Mouse (Mus musculus) stomach, embryonic 15.5 days (tissue): ENCODE results near the gene Srsf7. TPM values are rescaled to one million over a fixed set of nuclear protein-coding genes. Genes with fewer than 3 reads are reported as not detected.

Experiments used
- ATAC-seq: fragments of 200-750 bp; cut with Nextera tagmentation; 2 replicates; pipeline ENCODE4 v1.8.0; 2017; ENCODE audit warnings: low read depth, moderate number of reproducible peaks, moderate TSS enrichment; ENCODE audit not compliant: insufficient read depth, low FRiP score
- H3K27ac ChIP-seq: fragments of 300-500 bp; sonication (generic); 2 replicates; pipeline ENCODE4 v1.5.1; 2015; ENCODE audit warnings: mild to moderate bottlenecking, inconsistent platforms
- H3K27me3 ChIP-seq: fragments of 300-500 bp; sonication (generic); replicated peaks from 2 replicates; pipeline ENCODE4 v1.6.1; 2015; ENCODE audit warnings: inconsistent platforms
- H3K36me3 ChIP-seq: fragments of 300-500 bp; sonication (generic); 2 replicates; pipeline ENCODE4 v1.6.1; 2015; ENCODE audit warnings: inconsistent platforms
- H3K4me1 ChIP-seq: fragments of 300-500 bp; sonication (generic); 2 replicates; pipeline ENCODE4 v1.6.1; 2015; ENCODE audit warnings: inconsistent platforms
- H3K4me2 ChIP-seq: fragments of 300-500 bp; sonication (generic); 2 replicates; pipeline ENCODE4 v1.6.1; 2015; ENCODE audit warnings: mild to moderate bottlenecking, inconsistent platforms
- H3K4me3 ChIP-seq: fragments of 300-500 bp; sonication (generic); replicated peaks from 2 replicates; pipeline ENCODE4 v1.5.1; 2015; ENCODE audit warnings: inconsistent platforms
- H3K9ac ChIP-seq: fragments of 300-500 bp; sonication (generic); 2 replicates; pipeline ENCODE4 v1.6.1; 2015; ENCODE audit warnings: inconsistent platforms
- H3K9me3 ChIP-seq: fragments of 300-500 bp; sonication (generic); 2 replicates; pipeline ENCODE4 v1.6.1; 2016; ENCODE audit warnings: inconsistent platforms
- WGBS: fragments of 180-500 bp; shearing (Covaris S2); methylation state at CpG from one replicate; pipeline ENCODE4 v1.1.7; 2015; 5-methylcytosine and 5-hydroxymethylcytosine counted together
- polyA plus RNA-seq: library from polyadenylated mRNA; unstranded; fragments of >200 nt; fragmentation: Nextera tagmentation; extraction: Ambion mirVana; gene quantifications from 2 replicates; pipeline ENCODE4 v1.2.1, GENCODE M21; 2015

Srsf7 gene
- 497 and 548 TPM in 2 replicates for polyA plus RNA-seq

- Histone ChIP-seq H3K27me3 (no peaks in the 10 kb centered on the region), H3K36me3 (peaks cover 16% of the 10 kb centered on the region), H3K4me1 (no peaks in the 10 kb centered on the region), H3K9ac (peak within 1 kb of the TSS; percentile 99), H3K4me3 (peak within 1 kb of the TSS; percentile 92), H3K9me3 (no peaks in the 10 kb centered on the region), H3K27ac (peak within 1 kb of the TSS; percentile 98), H3K4me2 (peak within 1 kb of the TSS; percentile 84)
- ATAC-seq, result peak; percentile 95
- under 1% methylated on average over 82 of the region's 95 CpGs for WGBS
Measured at GRCm38 (mm10) chr17:80206671-80207581, at the start of gene Srsf7, which contains the start of gene Ttc39d. TSS of gene Srsf7 (minus strand) at chr17:80207307. TSS of gene Ttc39d (plus strand) at chr17:80207460.

GRCm38 (mm10) chr17:80255208-80255607, 48.1 kb upstream of the Srsf7 start:
- Histone ChIP-seq H3K27ac (peak overlapping the region; percentile 42), H3K27me3 (no peaks in the 10 kb centered on the region), H3K9ac (no peak overlapping the region), H3K4me2 (0 out of 2 replicates have a peak overlapping the region, but pooled peaks have one; percentile 13), H3K9me3 (no peaks in the 10 kb centered on the region), H3K4me3 (no peak overlapping the region), H3K4me1 (peaks cover 5% of the 10 kb centered on the region; the same call in 1 of the 2 replicates), H3K36me3 (peaks cover 43% of the 10 kb centered on the region)
- peak; percentile 78 for ATAC-seq
- 15% methylated on average over 13 of the region's 13 CpGs for WGBS

GRCm38 (mm10) chr17:80254421-80254820, 47.3 kb upstream of the Srsf7 start:
- H3K4me3 ChIP-seq, result no peak overlapping the region
- H3K27me3 ChIP-seq, result no peaks in the 10 kb centered on the region
- no peak for ATAC-seq
- H3K36me3 ChIP-seq, result peaks cover 47% of the 10 kb centered on the region
- no peaks in the 10 kb centered on the region for H3K9me3 ChIP-seq
- peak overlapping the region; percentile 42 for H3K27ac ChIP-seq
- H3K9ac ChIP-seq, result no peak overlapping the region
- 94% methylated on average over 5 of the region's 5 CpGs for WGBS
- H3K4me1 ChIP-seq, result peaks cover 5% of the 10 kb centered on the region; the same call in 1 of the 2 replicates
- H3K4me2 ChIP-seq, result no peak overlapping the region

- no peaks in the 10 kb centered on the region for H3K27me3 ChIP-seq
- H3K4me1 ChIP-seq, result peaks cover 5% of the 10 kb centered on the region; the same call in 1 of the 2 replicates
- H3K4me2 ChIP-seq, result no peak overlapping the region
- 71% methylated on average over 13 of the region's 13 CpGs for WGBS
- no peaks in the 10 kb centered on the region for H3K9me3 ChIP-seq
- H3K36me3 ChIP-seq, result peaks cover 50% of the 10 kb centered on the region
- no peak overlapping the region for H3K4me3 ChIP-seq
- H3K27ac ChIP-seq, result peak overlapping the region; percentile 61; the same call in 1 of the 2 replicates
- H3K9ac ChIP-seq, result no peak overlapping the region
- ATAC-seq, result no peak
Measured at GRCm38 (mm10) chr17:80252757-80253525, 45.8 kb upstream of the Srsf7 start.

- H3K9me3 ChIP-seq, result no peaks in the 10 kb centered on the region
- H3K27ac ChIP-seq, result no peak overlapping the region
- no peaks in the 10 kb centered on the region for H3K27me3 ChIP-seq
- no peak overlapping the region for H3K9ac ChIP-seq
- peak; percentile 35; the same call in 1 of the 2 replicates for ATAC-seq
- H3K4me3 ChIP-seq, result no peak overlapping the region
- 42% methylated on average over 13 of the region's 13 CpGs for WGBS
- H3K36me3 ChIP-seq, result peaks cover 48% of the 10 kb centered on the region
- no peak overlapping the region for H3K4me2 ChIP-seq
- no peaks in the 10 kb centered on the region for H3K4me1 ChIP-seq
Measured at GRCm38 (mm10) chr17:80243116-80243515, 36.0 kb upstream of the Srsf7 start.

- no peak overlapping the region for H3K9ac ChIP-seq
- H3K4me1 ChIP-seq, result no peaks in the 10 kb centered on the region
- peaks cover 44% of the 10 kb centered on the region for H3K36me3 ChIP-seq
- WGBS, result 78% methylated on average over 9 of the region's 9 CpGs
- H3K4me3 ChIP-seq, result no peak overlapping the region
- no peak for ATAC-seq
- H3K27me3 ChIP-seq, result no peaks in the 10 kb centered on the region
- H3K4me2 ChIP-seq, result no peak overlapping the region
- H3K9me3 ChIP-seq, result no peaks in the 10 kb centered on the region
- no peak overlapping the region for H3K27ac ChIP-seq
Measured at GRCm38 (mm10) chr17:80241594-80241993, 34.5 kb upstream of the Srsf7 start.

GRCm38 (mm10) chr17:80237475-80237874, 30.4 kb upstream of the Srsf7 start:
- no peaks in the 10 kb centered on the region for H3K9me3 ChIP-seq
- no peak for ATAC-seq
- H3K4me1 ChIP-seq, result no peaks in the 10 kb centered on the region
- 86% methylated on average over 5 of the region's 5 CpGs for WGBS
- H3K9ac ChIP-seq, result no peak overlapping the region
- no peaks in the 10 kb centered on the region for H3K27me3 ChIP-seq
- H3K27ac ChIP-seq, result no peak overlapping the region
- peaks cover 22% of the 10 kb centered on the region for H3K36me3 ChIP-seq
- no peak overlapping the region for H3K4me2 ChIP-seq
- no peak overlapping the region for H3K4me3 ChIP-seq

GRCm38 (mm10) chr17:80236805-80237204, 29.7 kb upstream of the Srsf7 start:
- peaks cover 15% of the 10 kb centered on the region for H3K36me3 ChIP-seq
- ATAC-seq, result no peak
- no peak overlapping the region for H3K27ac ChIP-seq
- H3K27me3 ChIP-seq, result no peaks in the 10 kb centered on the region
- 89% methylated on average over 3 of the region's 3 CpGs for WGBS
- H3K9ac ChIP-seq, result no peak overlapping the region
- H3K9me3 ChIP-seq, result no peaks in the 10 kb centered on the region
- H3K4me2 ChIP-seq, result no peak overlapping the region
- H3K4me3 ChIP-seq, result no peak overlapping the region
- no peaks in the 10 kb centered on the region for H3K4me1 ChIP-seq

GRCm38 (mm10) chr17:80235477-80235876, 28.4 kb upstream of the Srsf7 start:
- Histone ChIP-seq H3K4me3 (no peak overlapping the region), H3K4me2 (no peak overlapping the region), H3K9me3 (no peaks in the 10 kb centered on the region), H3K9ac (no peak overlapping the region), H3K4me1 (no peaks in the 10 kb centered on the region), H3K27ac (no peak overlapping the region), H3K27me3 (no peaks in the 10 kb centered on the region), H3K36me3 (peaks cover 6% of the 10 kb centered on the region)
- 72% methylated on average over 3 of the region's 3 CpGs for WGBS
- no peak for ATAC-seq

- H3K27ac ChIP-seq, result no peak overlapping the region
- H3K36me3 ChIP-seq, result peaks cover 5% of the 10 kb centered on the region; the same call in 1 of the 2 replicates
- no peaks in the 10 kb centered on the region for H3K27me3 ChIP-seq
- H3K9me3 ChIP-seq, result no peaks in the 10 kb centered on the region
- H3K4me2 ChIP-seq, result no peak overlapping the region
- H3K4me3 ChIP-seq, result no peak overlapping the region
- no peaks in the 10 kb centered on the region for H3K4me1 ChIP-seq
- no peak for ATAC-seq
- no peak overlapping the region for H3K9ac ChIP-seq
- 78% methylated on average over 7 of the region's 7 CpGs for WGBS
Measured at GRCm38 (mm10) chr17:80234376-80234775, 27.3 kb upstream of the Srsf7 start.

- no peak overlapping the region for H3K4me3 ChIP-seq
- no peak overlapping the region for H3K4me2 ChIP-seq
- H3K4me1 ChIP-seq, result no peaks in the 10 kb centered on the region
- peaks cover 5% of the 10 kb centered on the region; the same call in 1 of the 2 replicates for H3K36me3 ChIP-seq
- H3K9ac ChIP-seq, result no peak overlapping the region
- no peaks in the 10 kb centered on the region for H3K27me3 ChIP-seq
- no peak for ATAC-seq
- H3K27ac ChIP-seq, result no peak overlapping the region
- WGBS, result 90% methylated on average over 5 of the region's 5 CpGs
- no peaks in the 10 kb centered on the region for H3K9me3 ChIP-seq
Measured at GRCm38 (mm10) chr17:80233844-80234243, 26.7 kb upstream of the Srsf7 start.
